Mouse (Mus musculus): ENCODE data around the gene Ric8a. TPM values are rescaled to one million over a fixed set of nuclear protein-coding genes. Genes with fewer than 3 reads are reported as not detected.

Ric8a gene
- polyA plus RNA-seq (2012; rRNA removed): 53.1 and 63.8 TPM in 2 replicates

GRCm38 (mm10) chr7:140856785-140857549 is at the start of gene Ric8a:
Ric8a (plus strand) TSS chr7:140856957.
- H3K27me3 ChIP-seq (replicated peaks; ENCODE audit: control insufficient read depth, insufficient read depth, low read length): no peaks in the 10 kb centered on the region
- peak within 1 kb of the TSS; percentile 89 for H3K4me3 ChIP-seq (ENCODE audit: insufficient read depth, low read depth, low read length)
- TF ChIP-seq CTCF (conservative IDR thresholded peaks at IDR 0.05; ENCODE audit: insufficient read depth, insufficient read length, low read depth, low read length): no peak
- peak; percentile 65 for TF ChIP-seq POLR2A (IDR thresholded peaks at IDR 0.05; ENCODE audit: low read depth, low read length)
- DNase-seq: peak; percentile 95
- WGBS: under 1% methylated on average over 50 of the region's 50 CpGs
- peaks cover 11% of the 10 kb centered on the region; the same call in 1 of the 2 replicates for H3K4me1 ChIP-seq (ENCODE audit: control insufficient read depth, insufficient read depth, low read length)
- H3K36me3 ChIP-seq (ENCODE audit: control insufficient read depth, insufficient read depth, low read length): no peaks in the 10 kb centered on the region; the same call in 1 of the 2 replicates
- H3K27ac ChIP-seq (ENCODE audit: insufficient read depth, low read depth, low read length): peak within 1 kb of the TSS; percentile 81

DNA sequence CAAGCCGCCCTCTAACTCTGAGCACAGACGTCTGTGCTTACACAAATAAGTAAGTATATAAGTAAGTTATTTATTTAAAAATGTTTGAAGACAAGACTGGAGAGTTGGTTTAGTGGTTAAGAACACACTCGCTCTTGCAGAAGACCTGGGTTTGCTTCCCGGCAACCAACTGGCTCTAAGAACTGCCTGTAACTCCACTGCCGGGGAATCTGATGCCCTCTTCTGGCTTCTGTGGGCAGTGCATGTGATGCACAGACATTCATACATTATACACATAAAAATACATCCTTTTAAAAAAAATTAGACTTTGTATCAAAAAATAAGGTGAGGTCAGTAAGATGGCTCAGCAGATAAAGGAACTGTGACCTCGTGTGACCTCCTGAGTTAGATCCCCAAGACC is 46.3 kb upstream of the Ric8a start:
- TF ChIP-seq POLR2A (IDR thresholded peaks at IDR 0.05; ENCODE audit: low read depth, low read length) (no peak), CTCF (conservative IDR thresholded peaks at IDR 0.05; ENCODE audit: insufficient read depth, insufficient read length, low read depth, low read length) (peak; percentile 32)
- H3K4me3 ChIP-seq (ENCODE audit: insufficient read depth, low read depth, low read length): no peak overlapping the region
- no peaks in the 10 kb centered on the region for H3K4me1 ChIP-seq (ENCODE audit: control insufficient read depth, insufficient read depth, low read length)
- no peak for DNase-seq
- no peaks in the 10 kb centered on the region for H3K27me3 ChIP-seq (replicated peaks; ENCODE audit: control insufficient read depth, insufficient read depth, low read length)
- peaks cover 2% of the 10 kb centered on the region; the same call in 1 of the 2 replicates for H3K36me3 ChIP-seq (ENCODE audit: control insufficient read depth, insufficient read depth, low read length)
- WGBS: 83% methylated on average over 6 of the region's 6 CpGs
- H3K27ac ChIP-seq (ENCODE audit: insufficient read depth, low read depth, low read length): no peak overlapping the region

GRCm38 (mm10) chr7:140811714-140812113 is 45.0 kb upstream of the Ric8a start:
- H3K27ac ChIP-seq (ENCODE audit: insufficient read depth, low read depth, low read length): no peak overlapping the region
- H3K4me1 ChIP-seq (ENCODE audit: control insufficient read depth, insufficient read depth, low read length): no peaks in the 10 kb centered on the region
- no peak for TF ChIP-seq CTCF (conservative IDR thresholded peaks at IDR 0.05; ENCODE audit: insufficient read depth, insufficient read length, low read depth, low read length)
- no peak for TF ChIP-seq POLR2A (IDR thresholded peaks at IDR 0.05; ENCODE audit: low read depth, low read length)
- no peaks in the 10 kb centered on the region for H3K27me3 ChIP-seq (replicated peaks; ENCODE audit: control insufficient read depth, insufficient read depth, low read length)
- H3K4me3 ChIP-seq (ENCODE audit: insufficient read depth, low read depth, low read length): no peak overlapping the region
- 69% methylated on average over 13 of the region's 13 CpGs for WGBS
- no peak for DNase-seq
- H3K36me3 ChIP-seq (ENCODE audit: control insufficient read depth, insufficient read depth, low read length): peaks cover 2% of the 10 kb centered on the region; the same call in 1 of the 2 replicates

GRCm38 (mm10) chr7:140812850-140813249 is 43.9 kb upstream of the Ric8a start:
- Histone ChIP-seq H3K4me3 (ENCODE audit: insufficient read depth, low read depth, low read length) (no peak overlapping the region), H3K4me1 (ENCODE audit: control insufficient read depth, insufficient read depth, low read length) (no peaks in the 10 kb centered on the region), H3K27ac (ENCODE audit: insufficient read depth, low read depth, low read length) (no peak overlapping the region), H3K36me3 (ENCODE audit: control insufficient read depth, insufficient read depth, low read length) (peaks cover 2% of the 10 kb centered on the region; the same call in 1 of the 2 replicates), H3K27me3 (replicated peaks; ENCODE audit: control insufficient read depth, insufficient read depth, low read length) (no peaks in the 10 kb centered on the region)
- 85% methylated on average over 12 of the region's 12 CpGs for WGBS
- TF ChIP-seq POLR2A (IDR thresholded peaks at IDR 0.05; ENCODE audit: low read depth, low read length) (no peak), CTCF (conservative IDR thresholded peaks at IDR 0.05; ENCODE audit: insufficient read depth, insufficient read length, low read depth, low read length) (no peak)
- DNase-seq: no peak

DNA sequence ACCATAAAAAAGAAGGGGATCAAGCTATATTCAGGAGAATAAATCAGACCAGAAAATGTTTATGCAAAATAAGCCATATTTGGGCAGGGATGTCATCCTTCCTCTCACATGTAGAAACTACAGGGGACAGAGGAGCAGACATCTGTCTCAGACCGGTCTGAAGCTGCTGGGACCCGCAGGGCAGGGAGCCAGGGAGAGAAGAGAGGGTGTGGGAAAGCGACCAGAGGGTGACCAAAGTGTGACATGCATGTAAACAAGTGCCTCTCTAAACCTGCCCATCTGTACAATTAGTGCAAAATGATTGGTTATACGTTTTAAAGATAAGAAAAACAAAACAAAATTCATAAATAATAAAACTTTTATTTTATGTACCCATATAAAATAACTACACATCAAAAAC is 36.6 kb upstream of the Ric8a start:
- 55% methylated on average over 4 of the region's 4 CpGs for whole genome bisulfite sequencing
- TF ChIP-seq CTCF (conservative IDR thresholded peaks at IDR 0.05; ENCODE audit: insufficient read depth, insufficient read length, low read depth, low read length) (no peak), POLR2A (IDR thresholded peaks at IDR 0.05; ENCODE audit: low read depth, low read length) (no peak)
- Histone ChIP-seq H3K4me3 (ENCODE audit: insufficient read depth, low read depth, low read length) (no peak overlapping the region), H3K4me1 (ENCODE audit: control insufficient read depth, insufficient read depth, low read length) (peaks cover 3% of the 10 kb centered on the region; the same call in 1 of the 2 replicates), H3K27me3 (replicated peaks; ENCODE audit: control insufficient read depth, insufficient read depth, low read length) (no peaks in the 10 kb centered on the region), H3K36me3 (ENCODE audit: control insufficient read depth, insufficient read depth, low read length) (no peaks in the 10 kb centered on the region), H3K27ac (ENCODE audit: insufficient read depth, low read depth, low read length) (no peak overlapping the region)
- DNase-seq: no peak

DNA sequence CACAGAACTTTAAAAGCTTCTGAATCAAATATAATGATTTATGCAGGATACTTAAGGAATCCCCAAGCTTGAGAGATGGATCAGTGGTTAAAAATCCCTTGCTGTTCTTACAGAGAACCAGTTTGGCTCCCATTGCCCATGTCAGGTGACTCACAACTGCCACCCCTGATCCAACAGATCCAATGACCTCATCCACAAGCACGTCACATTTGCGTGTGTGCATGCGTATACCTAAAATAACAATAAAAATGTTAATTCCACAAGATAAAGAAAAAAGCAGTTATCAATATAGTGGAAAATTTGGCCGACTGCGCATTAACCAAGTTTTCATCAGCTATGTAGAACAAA is 35.5 kb upstream of the Ric8a start:
- TF ChIP-seq POLR2A (IDR thresholded peaks at IDR 0.05; ENCODE audit: low read depth, low read length): no peak
- TF ChIP-seq CTCF (conservative IDR thresholded peaks at IDR 0.05; ENCODE audit: insufficient read depth, insufficient read length, low read depth, low read length): no peak
- WGBS: 52% methylated on average over 5 of the region's 5 CpGs
- Histone ChIP-seq H3K4me1 (ENCODE audit: control insufficient read depth, insufficient read depth, low read length) (peaks cover 3% of the 10 kb centered on the region; the same call in 1 of the 2 replicates), H3K27me3 (replicated peaks; ENCODE audit: control insufficient read depth, insufficient read depth, low read length) (no peaks in the 10 kb centered on the region), H3K36me3 (ENCODE audit: control insufficient read depth, insufficient read depth, low read length) (no peaks in the 10 kb centered on the region), H3K27ac (ENCODE audit: insufficient read depth, low read depth, low read length) (no peak overlapping the region), H3K4me3 (ENCODE audit: insufficient read depth, low read depth, low read length) (peak overlapping the region; percentile 67; the same call in 1 of the 2 replicates)
- DNase-seq: no peak

GRCm38 (mm10) chr7:140821653-140822329 is 35.0 kb upstream of the Ric8a start, which contains the start of gene Zfp941:
Zfp941 (minus strand) TSS chr7:140822178.
- no peaks in the 10 kb centered on the region for H3K36me3 ChIP-seq (ENCODE audit: control insufficient read depth, insufficient read depth, low read length)
- H3K4me1 ChIP-seq (ENCODE audit: control insufficient read depth, insufficient read depth, low read length): peaks cover 3% of the 10 kb centered on the region; the same call in 1 of the 2 replicates
- peak; percentile 70 for DNase-seq
- no peak within 1 kb of the TSS for H3K27ac ChIP-seq (ENCODE audit: insufficient read depth, low read depth, low read length)
- TF ChIP-seq POLR2A (IDR thresholded peaks at IDR 0.05; ENCODE audit: low read depth, low read length) (no peak), CTCF (conservative IDR thresholded peaks at IDR 0.05; ENCODE audit: insufficient read depth, insufficient read length, low read depth, low read length) (no peak)
- H3K27me3 ChIP-seq (replicated peaks; ENCODE audit: control insufficient read depth, insufficient read depth, low read length): no peaks in the 10 kb centered on the region
- WGBS: 3% methylated on average over 21 of the region's 21 CpGs
- peak within 1 kb of the TSS; percentile 67 for H3K4me3 ChIP-seq (ENCODE audit: insufficient read depth, low read depth, low read length)
